10 mouse cellular contexts compared by ENCODE assay signal in the genomic region with DNA sequence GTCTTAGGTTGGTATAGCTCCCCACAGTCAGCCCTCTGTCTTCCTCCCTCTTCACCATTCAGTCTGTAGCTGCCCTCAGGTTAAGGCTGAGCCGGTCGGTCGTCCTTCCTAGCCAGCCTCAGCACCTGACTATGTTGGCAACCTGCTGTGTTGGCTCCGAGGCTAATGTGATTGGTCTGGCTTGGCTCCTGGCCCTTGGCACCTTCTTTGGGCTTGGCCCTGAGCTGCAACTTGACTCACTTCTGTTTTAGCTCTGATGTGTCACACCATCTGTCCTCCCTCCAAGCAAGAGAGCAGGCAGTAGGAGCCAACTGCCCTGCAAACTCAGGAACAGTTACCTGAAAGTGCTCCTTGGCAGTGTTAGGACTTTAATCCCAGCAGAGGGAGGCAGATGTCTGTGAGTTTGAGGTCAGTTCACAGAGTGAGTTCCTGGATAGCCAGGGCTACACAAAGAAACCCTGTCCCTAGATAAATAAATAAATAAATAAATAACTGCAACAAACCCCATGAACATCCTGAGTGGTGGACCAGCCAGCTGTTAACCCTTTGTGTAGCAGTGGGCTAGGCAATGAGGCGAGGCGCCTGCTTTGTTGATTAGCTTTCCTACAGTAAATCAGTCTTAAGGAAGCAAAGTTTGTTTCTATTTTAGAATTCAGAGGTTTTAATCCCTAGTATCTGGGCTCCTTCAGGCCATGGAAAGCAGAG. TPM values are rescaled to one million over a fixed set of nuclear protein-coding genes. Genes with fewer than 3 reads are reported as not detected.
DNase-seq lines count a peak whose midpoint lies in the region; ATAC-seq and TF ChIP-seq lines count a peak whose summit lies in the region.
"Had no signal": no experiment of that assay in that cellular context is flagged by ENCODE, and none has a peak within 500 bp of the region (broad histone marks: within the 10 kb centered on the region; RNA-seq: fewer than 3 reads in every experiment).

No protein-coding gene starts in this region.

- no peak overlapping the region for H3K4me2 ChIP-seq in kidney, embryonic 14.5 days (replicated peaks; ENCODE audit: low read depth, low read length)
- H3K4me2 ChIP-seq in midbrain, embryonic 14.5 days (ENCODE audit: low read length), result no peak overlapping the region
- no peak overlapping the region for H3K4me2 ChIP-seq in hindbrain, embryonic 12.5 days (replicated peaks)
- H3K4me2 ChIP-seq: embryonic facial prominence, embryonic 15.5 days had no signal

- 54% methylated on average over 6 of the region's 6 CpGs for WGBS in kidney, embryonic 14.5 days
- 48% methylated on average over 6 of the region's 6 CpGs for WGBS in midbrain, embryonic 14.5 days
- WGBS in hindbrain, embryonic 12.5 days, result 49% methylated on average over 6 of the region's 6 CpGs

- no peaks in the 10 kb centered on the region for H3K27me3 ChIP-seq in kidney, embryonic 14.5 days (ENCODE audit: control insufficient read depth, insufficient read depth, low read length)
- H3K27me3 ChIP-seq in ES-Bruce4 (ENCODE audit: control insufficient read depth, insufficient read depth, low read length, poor library complexity, severe bottlenecking), result no peaks in the 10 kb centered on the region
- H3K27me3 ChIP-seq in midbrain, embryonic 14.5 days (ENCODE audit: control insufficient read depth, insufficient read depth, low read length), result no peaks in the 10 kb centered on the region
- H3K27me3 ChIP-seq in hindbrain, embryonic 12.5 days, result no peaks in the 10 kb centered on the region
- H3K27me3 ChIP-seq: embryonic facial prominence, embryonic 15.5 days had no signal

- no peak for ATAC-seq in kidney, embryonic 14.5 days (ENCODE audit: low FRiP score, low TSS enrichment)
- ATAC-seq in midbrain, embryonic 14.5 days (ENCODE audit: low FRiP score, low TSS enrichment), result no peak
- no peak for ATAC-seq in hindbrain, embryonic 12.5 days (ENCODE audit: low FRiP score)

- peak; percentile 93 for DNase-seq in kidney, adult 11 months
- peak; percentile 62 for DNase-seq in brain, embryonic 14.5 days (ENCODE audit: low read depth)
- DNase-seq in heart, adult 9 months (ENCODE audit: low spot score in 2 of 2), result peak; percentile 80 to 84
- DNase-seq in right cerebral cortex, postnatal 25 days, result peak; percentile 36
- DNase-seq in midbrain, embryonic 14.5 days, result no peak

- H3K36me3 ChIP-seq in kidney, embryonic 14.5 days (ENCODE audit: control insufficient read depth, insufficient read depth, low read length), result no peaks in the 10 kb centered on the region
- no peaks in the 10 kb centered on the region for H3K36me3 ChIP-seq in ES-Bruce4 (ENCODE audit: control insufficient read depth, insufficient read depth, low read length, poor library complexity, severe bottlenecking)
- no peaks in the 10 kb centered on the region for H3K36me3 ChIP-seq in midbrain, embryonic 14.5 days (ENCODE audit: control insufficient read depth, insufficient read depth, low read length)
- H3K36me3 ChIP-seq in hindbrain, embryonic 12.5 days, result no peaks in the 10 kb centered on the region
- H3K36me3 ChIP-seq: embryonic facial prominence, embryonic 15.5 days had no signal

- no peak for TF ChIP-seq CTCF in ES-Bruce4 (IDR thresholded peaks at IDR 0.05; ENCODE audit: low read depth, low read length)
- TF ChIP-seq CTCF in brain, embryonic 14.5 days (IDR thresholded peaks at IDR 0.05; ENCODE audit: borderline replicate concordance, extremely low read depth, insufficient read depth, insufficient read length), result no peak

- TF ChIP-seq POLR2A in ES-Bruce4 (IDR thresholded peaks at IDR 0.05; ENCODE audit: insufficient read depth, low read length), result no peak
- no peak for TF ChIP-seq POLR2A in brain, embryonic 14.5 days (IDR thresholded peaks at IDR 0.05; ENCODE audit: borderline replicate concordance, extremely low read depth, insufficient read depth, insufficient read length, poor library complexity, severe bottlenecking)

- no peak overlapping the region for H3K27ac ChIP-seq in kidney, embryonic 14.5 days (ENCODE audit: low read depth, low read length)
- peak overlapping the region; percentile 99 for H3K27ac ChIP-seq in ES-Bruce4 (ENCODE audit: insufficient read depth, low read length)
- no peak overlapping the region for H3K27ac ChIP-seq in midbrain, embryonic 14.5 days (replicated peaks; ENCODE audit: low read depth, low read length)
- no peak overlapping the region for H3K27ac ChIP-seq in hindbrain, embryonic 12.5 days
- H3K27ac ChIP-seq: embryonic facial prominence, embryonic 15.5 days had no signal

- TF ChIP-seq EP300 in ES-Bruce4 (IDR thresholded peaks at IDR 0.05; ENCODE audit: insufficient read depth, low read depth, low read length), result peak; percentile 78

- H3K4me3 ChIP-seq in kidney, embryonic 14.5 days (ENCODE audit: low read length), result no peak overlapping the region
- peak overlapping the region; percentile 16 for H3K4me3 ChIP-seq in ES-Bruce4 (ENCODE audit: low read depth, low read length)
- no peak overlapping the region for H3K4me3 ChIP-seq in midbrain, embryonic 14.5 days (replicated peaks; ENCODE audit: low read depth, low read length)
- no peak overlapping the region for H3K4me3 ChIP-seq in hindbrain, embryonic 12.5 days
- H3K4me3 ChIP-seq: embryonic facial prominence, embryonic 15.5 days had no signal

- no peaks in the 10 kb centered on the region for H3K4me1 ChIP-seq in kidney, embryonic 14.5 days (ENCODE audit: control insufficient read depth, insufficient read depth, low read length)
- peaks cover 19% of the 10 kb centered on the region for H3K4me1 ChIP-seq in ES-Bruce4 (ENCODE audit: control insufficient read depth, insufficient read depth, low read length)
- no peaks in the 10 kb centered on the region for H3K4me1 ChIP-seq in midbrain, embryonic 14.5 days (ENCODE audit: control insufficient read depth, insufficient read depth, low read length)
- H3K4me1 ChIP-seq in hindbrain, embryonic 12.5 days, result no peaks in the 10 kb centered on the region

- H3K9ac ChIP-seq in kidney, embryonic 14.5 days (ENCODE audit: low read depth, low read length), result no peak overlapping the region
- H3K9ac ChIP-seq in ES-Bruce4 (ENCODE audit: low read depth, poor library complexity, severe bottlenecking), result peak overlapping the region; percentile 59
- no peak overlapping the region for H3K9ac ChIP-seq in midbrain, embryonic 14.5 days (replicated peaks; ENCODE audit: low read length)
- no peak overlapping the region for H3K9ac ChIP-seq in hindbrain, embryonic 12.5 days
- H3K9ac ChIP-seq: embryonic facial prominence, embryonic 15.5 days had no signal

- no peaks in the 10 kb centered on the region for H3K9me3 ChIP-seq in kidney, embryonic 14.5 days (ENCODE audit: control insufficient read depth, low read length)
- no peaks in the 10 kb centered on the region for H3K9me3 ChIP-seq in ES-Bruce4 (replicated peaks; ENCODE audit: control insufficient read depth, insufficient read depth, low read length, poor library complexity, severe bottlenecking)
- no peaks in the 10 kb centered on the region for H3K9me3 ChIP-seq in midbrain, embryonic 14.5 days (ENCODE audit: control insufficient read depth, low read length)
- H3K9me3 ChIP-seq in hindbrain, embryonic 12.5 days (replicated peaks), result no peaks in the 10 kb centered on the region
- H3K9me3 ChIP-seq: embryonic facial prominence, embryonic 15.5 days had no signal

RNA-seq across cellular contexts. Expression of a gene that starts 11.0 kb away (rescaled TPM):
- 4.6 and 4.9 TPM in 2 replicates for polyA plus RNA-seq in kidney, embryonic 14.5 days (2014; fragmentation: Nextera tagmentation; extraction: Ambion mirVana)
- 1.9 and 3.6 TPM in 2 replicates for polyA plus RNA-seq in ES-Bruce4 (2011; ENCODE audit: insufficient read depth, insufficient read length, low read depth, missing spikeins)
- 0.77 and 1.2 TPM in 2 replicates for polyA plus RNA-seq in brain, embryonic 14.5 days (2012; rRNA removed)
- polyA plus RNA-seq in midbrain, embryonic 14.5 days (2014; fragmentation: Nextera tagmentation; extraction: Ambion mirVana), result 0.51 and 1.1 TPM in 2 replicates
- polyA plus RNA-seq in hindbrain, embryonic 12.5 days (2016; fragmentation: Nextera tagmentation; extraction: Ambion mirVana), result 0.80 and 1.9 TPM in 2 replicates

RNA-seq across cellular contexts. Expression of a gene that starts 11.3 kb away (rescaled TPM):
- 6.9 and 8.6 TPM in 2 replicates for polyA plus RNA-seq in kidney, embryonic 14.5 days (2014; fragmentation: Nextera tagmentation; extraction: Ambion mirVana)
- 3.4 and 4.1 TPM in 2 replicates for polyA plus RNA-seq in ES-Bruce4 (2011; ENCODE audit: insufficient read depth, insufficient read length, low read depth, missing spikeins)
- polyA plus RNA-seq in brain, embryonic 14.5 days (2012; rRNA removed), result 5.3 and 6.0 TPM in 2 replicates
- polyA plus RNA-seq in midbrain, embryonic 14.5 days (2014; fragmentation: Nextera tagmentation; extraction: Ambion mirVana), result 1.6 and 3.0 TPM in 2 replicates
- polyA plus RNA-seq in hindbrain, embryonic 12.5 days (2016; fragmentation: Nextera tagmentation; extraction: Ambion mirVana), result 3.1 and 3.4 TPM in 2 replicates

RNA-seq across cellular contexts. Expression of a gene that starts 21.3 kb away (rescaled TPM):
- 0.34 and 0.60 TPM in 2 replicates for polyA plus RNA-seq in kidney, embryonic 14.5 days (2014; fragmentation: Nextera tagmentation; extraction: Ambion mirVana)
- 1.3 and 2.9 TPM in 2 replicates for polyA plus RNA-seq in ES-Bruce4 (2011; ENCODE audit: insufficient read depth, insufficient read length, low read depth, missing spikeins)
- 0.55 and 0.71 TPM in 2 replicates for polyA plus RNA-seq in brain, embryonic 14.5 days (2012; rRNA removed)
- polyA plus RNA-seq in midbrain, embryonic 14.5 days (2014; fragmentation: Nextera tagmentation; extraction: Ambion mirVana), result 0.16 and 0.25 TPM in 2 replicates
- polyA plus RNA-seq in hindbrain, embryonic 12.5 days (2016; fragmentation: Nextera tagmentation; extraction: Ambion mirVana), result 0.42 and 0.49 TPM in 2 replicates
- polyA plus RNA-seq: neural tube, embryonic 11.5 days had no signal

RNA-seq across cellular contexts. Expression of a gene that starts 25.0 kb away (rescaled TPM):
- 95.2 and 102 TPM in 2 replicates for polyA plus RNA-seq in kidney, embryonic 14.5 days (2014; fragmentation: Nextera tagmentation; extraction: Ambion mirVana)
- polyA plus RNA-seq in ES-Bruce4 (2011; ENCODE audit: insufficient read depth, insufficient read length, low read depth, missing spikeins), result 198 and 221 TPM in 2 replicates
- polyA plus RNA-seq in brain, embryonic 14.5 days (2012; rRNA removed), result 139 and 167 TPM in 2 replicates
- polyA plus RNA-seq in midbrain, embryonic 14.5 days (2014; fragmentation: Nextera tagmentation; extraction: Ambion mirVana), result 93.3 and 103 TPM in 2 replicates
- 105 and 106 TPM in 2 replicates for polyA plus RNA-seq in hindbrain, embryonic 12.5 days (2016; fragmentation: Nextera tagmentation; extraction: Ambion mirVana)

RNA-seq across cellular contexts. Expression of a gene that starts 34.7 kb away (rescaled TPM):
- 729 and 1,177 TPM in 2 replicates for polyA plus RNA-seq in kidney, embryonic 14.5 days (2014; fragmentation: Nextera tagmentation; extraction: Ambion mirVana)
- polyA plus RNA-seq in ES-Bruce4 (2011; ENCODE audit: insufficient read depth, insufficient read length, low read depth, missing spikeins), result 1,464 and 1,502 TPM in 2 replicates
- 894 and 1,040 TPM in 2 replicates for polyA plus RNA-seq in brain, embryonic 14.5 days (2012; rRNA removed)
- 707 and 863 TPM in 2 replicates for polyA plus RNA-seq in midbrain, embryonic 14.5 days (2014; fragmentation: Nextera tagmentation; extraction: Ambion mirVana)
- 555 and 589 TPM in 2 replicates for polyA plus RNA-seq in hindbrain, embryonic 12.5 days (2016; fragmentation: Nextera tagmentation; extraction: Ambion mirVana)
